Mouse (Mus musculus) lung, adult 2 months (tissue): ENCODE measurements around the gene Thap2.

ENCODE experiments used
- CTCF ChIP-seq: fragments of 200-500 bp; IDR thresholded peaks from 2 replicates; pipeline ENCODE4 v1.5.1; 2011; ENCODE audit warnings: mild to moderate bottlenecking, low read length, control low read depth; ENCODE audit not compliant: insufficient read depth
- POLR2A ChIP-seq: fragments of 200-500 bp; IDR thresholded peaks from 2 replicates; pipeline ENCODE4 v1.6.1; 2011; ENCODE audit warnings: low read depth, mild to moderate bottlenecking, control low read depth, low read length, borderline replicate concordance; ENCODE audit errors: extremely low read depth

DNA sequence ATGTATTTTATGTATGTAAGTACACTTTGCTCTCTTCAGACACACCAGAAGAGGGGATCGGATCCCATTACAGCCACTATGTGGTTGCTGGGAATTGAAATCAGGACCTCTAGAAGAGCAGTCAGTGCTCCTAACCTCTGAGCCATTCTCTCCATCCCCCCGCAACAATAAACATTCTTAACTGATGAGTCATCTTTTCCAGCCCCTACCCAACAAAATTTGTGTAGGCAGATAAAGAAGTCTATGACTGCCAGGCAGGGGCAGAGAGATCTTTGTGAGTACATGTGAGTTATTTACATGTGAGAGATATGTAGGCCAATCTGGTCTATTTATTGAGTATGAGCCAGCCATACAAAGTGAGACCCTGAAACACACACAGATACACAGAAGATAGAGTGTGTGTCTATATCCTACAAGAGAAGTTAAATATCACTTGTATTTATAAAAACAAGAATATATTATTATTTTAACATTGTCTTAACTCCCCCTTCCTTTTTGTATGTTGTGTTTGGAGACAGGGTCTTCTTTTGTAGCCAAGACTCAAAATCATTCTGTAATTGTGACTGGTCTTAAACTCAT is 2.6 kb downstream of the Thap2 start:
- TF ChIP-seq CTCF (no peak), POLR2A (no peak)
